Mouse (Mus musculus) liver, adult (tissue): ENCODE results near the gene D230025D16Rik.

Experiments used
- GATA4 ChIP-seq: IDR thresholded peaks from 2 replicates; pipeline ENCODE4 v1.6.1; 2014; ENCODE audit warnings: mild to moderate bottlenecking, low read length; ENCODE audit not compliant: insufficient replicate concordance

D230025D16Rik gene

GRCm38 (mm10) chr8:105295256-105295655 is 70.3 kb downstream of the D230025D16Rik start:
- TF ChIP-seq GATA4: no peak

- TF ChIP-seq GATA4: peak; percentile 22; the same call in 1 of the 2 replicates
Observed at GRCm38 (mm10) chr8:105295895-105296573, 71.1 kb downstream of the D230025D16Rik start, which contains the start of gene Exoc3l. Gene Exoc3l, minus strand, starts transcription at chr8:105296101.

- peak; percentile 94; the same call in 1 of the 2 replicates for TF ChIP-seq GATA4
Observed at GRCm38 (mm10) chr8:105297511-105298192, 72.7 kb downstream of the D230025D16Rik start, which contains the start of gene E2f4. Gene E2f4, plus strand, starts transcription at chr8:105297663.

GRCm38 (mm10) chr8:105298351-105299252 is 73.7 kb downstream of the D230025D16Rik start:
- TF ChIP-seq GATA4: no peak

GRCm38 (mm10) chr8:105299962-105300361 is 75.0 kb downstream of the D230025D16Rik start:
- TF ChIP-seq GATA4: no peak
